Mouse (Mus musculus): ENCODE data around the gene Foxi3.

The Foxi3 gene

GRCm38 (mm10) chr6:70996123-70996723 lies 39.9 kb downstream of the Foxi3 start:
- DNase-seq (ENCODE audit: low spot score): no peak

GRCm38 (mm10) chr6:71002656-71003055 lies 46.3 kb downstream of the Foxi3 start:
- DNase-seq (ENCODE audit: low spot score): no peak

GRCm38 (mm10) chr6:71004161-71004560 lies 47.8 kb downstream of the Foxi3 start:
- no peak for DNase-seq (ENCODE audit: low spot score)
